19 mouse cellular contexts compared by ENCODE assay signal in genomic region chr9:31978071-31978470, GRCm38 (mm10).
"Had no signal": no experiment of that assay in that cellular context is flagged by ENCODE, and none has a peak within 500 bp of the region (broad histone marks: within the 10 kb centered on the region; RNA-seq: fewer than 3 reads in every experiment).

No protein-coding gene starts in this region.

- H3K9me3 ChIP-seq: liver, embryonic 15.5 days; neural tube, embryonic 15.5 days had no signal

- H3K9ac ChIP-seq: liver, embryonic 15.5 days; lung, embryonic 14.5 days; neural tube, embryonic 13.5 days; neural tube, embryonic 15.5 days had no signal

- H3K4me1 ChIP-seq: liver, embryonic 15.5 days; neural tube, embryonic 15.5 days had no signal

- H3K27me3 ChIP-seq: liver, embryonic 15.5 days; neural tube, embryonic 13.5 days; neural tube, embryonic 15.5 days had no signal

- H3K4me2 ChIP-seq: liver, embryonic 15.5 days; lung, embryonic 14.5 days; neural tube, embryonic 13.5 days; neural tube, embryonic 15.5 days had no signal

- H3K36me3 ChIP-seq: liver, embryonic 15.5 days; midbrain, embryonic 10.5 days; neural tube, embryonic 13.5 days; neural tube, embryonic 15.5 days had no signal

- DNase-seq: lung, adult 18-20 months; lung, embryonic 14.5 days; lung, postnatal 10 days; lung, postnatal 4 days; midbrain, embryonic 14.5 days; retina, postnatal 1 day; right cerebral cortex, adult 18-20 months; right cerebral cortex, postnatal 25 days; right cerebral cortex, postnatal 4 days; spleen, adult 18-20 months; thymus, adult 18-20 months; thymus, postnatal 14 days; thymus, postnatal 36 days had no signal

- H3K4me3 ChIP-seq: liver, embryonic 15.5 days; midbrain, embryonic 10.5 days; myocyte; neural tube, embryonic 13.5 days; neural tube, embryonic 15.5 days had no signal

- H3K27ac ChIP-seq: liver, embryonic 15.5 days; midbrain, embryonic 10.5 days; neural tube, embryonic 13.5 days; neural tube, embryonic 15.5 days had no signal

- ATAC-seq: midbrain, embryonic 16.5 days had no signal
